Mouse (Mus musculus): ENCODE data around the gene Emp3.
"Not testable (repeated sequence)": the region's sequence is repeated elsewhere in the genome, so short reads cannot be mapped to it uniquely, and the experiment has no call there.

The Emp3 gene

DNA sequence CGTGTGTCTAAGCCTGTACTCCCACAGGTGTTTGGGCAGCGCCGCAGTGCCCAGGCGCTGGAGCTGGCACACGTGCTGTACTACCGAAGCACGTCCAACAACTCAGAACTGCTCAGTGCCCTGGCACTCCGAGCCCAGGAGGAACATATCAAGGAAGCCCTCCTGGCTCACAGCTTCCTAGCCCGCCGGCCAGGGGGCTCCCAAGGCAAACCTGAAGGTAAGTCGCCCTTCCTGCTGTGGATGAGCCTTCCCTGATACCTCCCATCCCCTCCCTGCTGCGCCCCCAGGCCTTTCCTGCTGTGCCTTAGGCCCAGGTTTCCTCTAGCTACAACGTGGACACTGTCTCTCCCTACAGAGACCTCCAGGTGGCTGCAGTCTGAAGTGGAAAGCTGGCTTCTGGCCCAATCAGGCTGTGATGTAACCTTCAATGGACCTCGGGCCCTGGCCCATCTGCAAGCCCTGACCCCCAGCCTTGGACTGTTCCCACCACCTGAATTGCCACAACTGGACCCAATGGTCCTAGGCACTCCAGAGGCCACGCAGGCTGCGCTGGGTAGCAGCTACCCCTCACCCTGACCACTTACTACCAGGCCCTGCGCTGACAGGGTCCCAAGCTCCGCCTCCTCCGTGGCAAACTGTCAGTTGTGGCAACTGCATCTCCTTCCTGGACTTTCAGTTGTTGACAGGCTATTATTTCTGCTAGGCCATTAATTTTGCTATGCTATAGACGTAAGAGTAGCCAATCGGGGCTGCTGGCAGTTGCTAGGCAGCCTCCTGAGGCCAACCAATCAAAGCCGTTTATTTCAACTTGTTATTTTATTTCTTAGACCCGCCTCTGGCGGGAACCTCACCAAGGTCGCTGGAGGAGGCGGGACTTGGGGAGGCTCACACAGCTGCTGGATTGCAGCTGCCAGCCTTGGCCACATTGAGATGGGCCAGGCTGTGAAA lies 4.9 kb downstream of the Emp3 start:
- peak; percentile 87 to 92 for DNase-seq (ENCODE audit: low spot score in 2 of 2)

- no peak for DNase-seq (ENCODE audit: low spot score in 2 of 2)
These were observed 6.2 kb downstream of the Emp3 start for GRCm38 (mm10) chr7:45915011-45915410.

- no peak for DNase-seq (ENCODE audit: low spot score in 2 of 2)
These were observed 7.1 kb downstream of the Emp3 start for GRCm38 (mm10) chr7:45914067-45914466.

- DNase-seq (ENCODE audit: low spot score in 2 of 2) = no peak
These were observed 12.1 kb downstream of the Emp3 start for GRCm38 (mm10) chr7:45909145-45909544.

- DNase-seq (ENCODE audit: low spot score in 2 of 2) = no peak
These were observed 12.8 kb downstream of the Emp3 start for GRCm38 (mm10) chr7:45908384-45908783.

- no peak for DNase-seq (ENCODE audit: low spot score in 2 of 2)
These were observed 14.6 kb downstream of the Emp3 start for GRCm38 (mm10) chr7:45906622-45907021.

DNA sequence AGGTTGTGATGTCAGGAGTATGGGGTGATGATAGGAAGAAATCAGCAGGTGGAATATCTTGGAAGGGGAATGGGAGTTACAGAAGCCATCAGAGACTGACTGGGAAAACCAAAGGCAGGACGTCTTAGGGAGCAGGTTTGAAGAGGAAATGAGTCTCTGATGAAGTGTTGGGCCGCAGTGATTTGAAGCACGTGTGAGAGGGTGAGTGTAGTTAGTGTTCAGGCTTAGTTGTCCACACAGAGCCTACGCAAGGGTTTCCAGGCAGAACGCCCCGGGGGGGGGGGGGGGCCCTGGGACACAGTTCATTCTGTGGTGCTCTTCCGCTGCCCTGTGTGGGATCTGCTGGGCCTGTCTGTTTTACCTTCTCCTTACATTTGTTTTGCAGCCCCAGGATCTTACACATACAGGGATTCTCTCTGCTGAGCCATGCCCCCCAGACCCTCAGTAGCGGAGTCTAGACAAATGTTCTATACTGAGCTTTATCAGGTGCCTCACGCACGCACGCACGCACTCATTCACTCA lies 18.7 kb downstream of the Emp3 start:
- no peak for DNase-seq (ENCODE audit: low spot score in 2 of 2)

DNA sequence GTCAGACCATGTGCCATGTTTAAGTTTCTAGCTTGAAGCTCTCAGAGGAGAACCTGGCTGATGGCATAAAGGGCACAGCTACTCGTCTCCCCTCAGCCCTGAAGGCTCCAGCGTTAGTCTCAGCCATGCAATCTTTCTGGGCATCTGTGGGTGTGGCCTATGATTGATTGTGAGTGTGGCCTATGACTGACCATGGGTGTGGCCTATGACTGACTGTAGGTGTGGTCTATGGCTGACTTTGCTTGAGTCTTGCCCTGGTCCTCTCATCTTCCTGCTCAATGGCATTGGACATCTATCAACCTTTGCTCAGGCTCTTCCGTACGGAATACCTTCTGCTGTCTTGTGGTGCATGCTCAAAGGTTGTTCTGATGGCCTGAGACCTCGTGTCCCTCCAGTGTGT lies 19.6 kb downstream of the Emp3 start:
- DNase-seq (ENCODE audit: low spot score in 2 of 2) = no peak

DNA sequence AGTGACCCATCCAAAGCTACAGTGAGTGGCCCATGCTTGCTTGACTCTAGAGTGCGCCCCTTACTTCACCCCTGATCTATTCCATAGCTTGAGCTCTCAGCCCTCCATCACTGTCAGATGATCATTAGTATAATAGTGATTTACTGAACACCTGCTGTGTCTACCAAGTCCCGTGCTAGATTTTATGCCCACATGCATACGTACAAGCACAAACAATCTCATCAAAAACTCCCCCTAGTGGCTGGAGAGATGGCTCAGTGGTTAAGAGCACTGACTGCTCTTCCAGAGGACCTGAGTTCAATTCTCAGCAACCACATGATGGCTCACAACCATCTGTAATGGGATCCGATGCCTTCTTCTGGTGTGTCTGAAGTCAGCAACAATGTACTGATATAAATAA lies 23.1 kb downstream of the Emp3 start:
- DNase-seq (ENCODE audit: low spot score in 2 of 2) = not testable (repeated sequence)

GRCm38 (mm10) chr7:45897258-45897757 lies 23.9 kb downstream of the Emp3 start:
- DNase-seq (ENCODE audit: low spot score in 2 of 2) = peak; percentile 71 to 81

DNA sequence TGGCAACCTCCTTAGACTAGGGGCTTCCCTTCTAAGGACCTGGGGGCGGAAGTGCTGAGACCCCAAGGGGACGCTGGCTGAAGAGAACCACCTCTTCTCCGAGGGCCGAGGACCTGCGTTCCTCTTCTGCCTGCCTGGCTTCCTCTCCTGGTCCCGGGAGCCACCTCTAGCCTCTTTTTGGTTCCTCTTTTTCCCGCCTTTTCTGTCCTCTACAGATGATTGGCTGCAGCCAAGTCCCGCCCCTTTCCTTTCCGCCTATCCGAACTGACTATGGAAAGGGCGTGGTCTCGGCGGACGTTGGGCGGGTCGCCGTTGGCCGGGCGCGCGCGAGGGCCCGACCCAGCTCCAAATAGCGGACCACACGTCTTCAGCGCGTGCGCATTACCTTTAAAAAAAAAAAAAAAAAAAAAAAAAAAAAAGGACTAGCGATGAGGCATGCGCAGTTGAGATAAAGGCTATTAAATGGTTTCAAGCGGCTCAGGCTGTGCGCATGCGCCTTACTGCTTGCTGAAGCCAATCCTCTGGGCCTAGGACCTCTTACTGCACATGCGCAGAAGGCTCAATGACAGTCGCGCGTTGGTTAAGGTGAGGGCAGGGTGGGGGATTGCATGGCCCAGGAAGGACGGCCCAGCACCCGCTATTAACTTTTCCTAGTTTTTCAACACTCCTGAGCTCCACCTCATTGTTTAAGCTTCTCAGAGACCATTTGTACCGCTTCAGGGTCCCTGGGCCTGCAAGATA lies 24.5 kb downstream of the Emp3 start, which contains the start of the genes Syngr4 and Tmem143:
Gene Syngr4 (minus strand): TSS at position 198 of the 741 bp plus-strand sequence.
Gene Tmem143 (plus strand): TSS at position 425 of the 741 bp plus-strand sequence.
- DNase-seq (ENCODE audit: low spot score in 2 of 2) = peak; percentile 98 to 99

DNA sequence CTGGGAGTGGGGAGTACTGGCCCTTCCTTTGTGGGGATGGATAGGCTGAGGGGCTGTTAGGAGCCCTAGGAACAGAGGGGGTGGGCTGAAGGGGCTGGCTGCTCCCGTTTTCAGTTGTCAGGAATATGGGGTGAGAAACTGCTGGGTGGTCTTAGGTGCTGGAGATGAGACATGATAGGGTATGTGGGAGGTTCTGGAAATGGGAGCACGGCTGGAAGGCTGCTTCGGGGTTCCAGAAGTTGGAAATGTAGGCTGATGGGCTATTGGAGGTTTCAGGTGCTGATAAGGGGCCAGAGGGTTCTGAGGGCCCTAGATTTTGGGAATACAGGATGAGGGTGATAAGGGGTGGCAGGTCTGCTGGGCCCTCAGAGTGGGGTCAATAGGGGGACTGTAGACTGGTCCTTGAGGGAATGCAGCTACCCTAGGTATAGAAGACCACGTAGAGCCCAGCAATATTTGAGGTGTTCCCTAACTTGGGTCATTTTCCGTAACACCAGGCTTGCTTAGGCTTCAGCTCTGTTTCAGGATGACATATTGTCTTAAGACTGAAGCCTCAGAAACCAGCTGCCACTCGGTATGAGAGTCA lies 25.2 kb downstream of the Emp3 start:
- no peak for DNase-seq (ENCODE audit: low spot score in 2 of 2)

DNA sequence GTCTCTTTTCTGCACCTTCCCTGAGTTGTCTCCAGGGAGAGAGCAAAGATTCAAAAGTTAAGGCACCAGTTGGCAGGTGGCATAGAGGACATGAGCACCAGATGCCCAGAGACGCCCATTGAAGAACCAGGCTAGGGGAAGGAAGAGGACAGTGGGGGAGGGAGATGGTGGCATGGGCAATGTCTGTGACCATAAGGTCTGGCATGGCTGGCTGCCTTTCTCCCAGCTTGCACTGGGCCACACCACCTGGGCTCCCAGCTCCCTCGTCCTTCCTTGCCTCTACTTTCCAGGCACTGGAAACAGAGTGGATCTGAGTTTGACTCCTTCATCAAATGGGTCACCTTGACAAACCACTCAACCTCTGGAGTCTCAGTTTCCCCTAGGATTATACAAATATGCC lies 28.6 kb downstream of the Emp3 start:
- no peak for DNase-seq (ENCODE audit: low spot score in 2 of 2)

DNA sequence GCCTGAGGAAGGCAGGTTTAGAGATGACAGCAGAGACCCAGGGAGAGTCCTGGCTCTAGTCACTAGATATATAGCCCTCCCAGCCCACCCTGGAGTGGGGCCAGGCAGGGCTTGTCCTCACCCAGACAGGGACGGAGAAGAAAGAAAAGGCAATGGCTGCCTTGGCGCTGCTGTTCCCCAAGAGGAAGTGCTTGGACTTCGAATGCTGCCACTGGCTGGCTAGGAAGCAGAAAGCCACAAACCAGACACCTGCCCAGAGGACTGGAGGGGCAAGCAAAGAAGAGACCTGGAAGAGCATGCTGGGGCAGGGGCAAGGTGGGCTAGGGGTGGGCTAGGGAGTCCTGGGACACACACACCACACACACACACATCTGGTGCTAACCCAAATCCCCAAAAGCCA lies 34.0 kb downstream of the Emp3 start:
- DNase-seq (ENCODE audit: low spot score in 2 of 2) = no peak

GRCm38 (mm10) chr7:45881011-45881410 lies 40.2 kb downstream of the Emp3 start:
- DNase-seq (ENCODE audit: low spot score in 2 of 2) = no peak

DNA sequence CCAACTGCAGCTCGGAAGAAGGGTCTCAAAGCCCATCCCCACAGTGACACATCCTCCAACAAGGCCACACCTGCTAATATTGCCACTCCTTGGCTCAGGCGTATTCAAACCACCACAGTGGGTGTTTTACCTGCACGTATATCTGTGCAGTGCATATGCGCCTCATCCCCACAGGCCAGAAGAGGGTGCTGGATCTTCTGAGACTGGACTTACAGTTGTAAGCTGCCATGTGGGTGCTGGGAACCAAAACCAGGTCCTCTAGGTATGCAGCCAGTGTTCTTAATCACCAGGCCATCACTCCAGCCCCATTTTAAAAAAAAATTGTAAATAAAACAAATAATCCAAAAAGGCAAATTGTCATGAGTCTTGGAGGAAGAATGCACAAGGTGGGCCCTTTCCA lies 40.7 kb downstream of the Emp3 start:
- DNase-seq (ENCODE audit: low spot score in 2 of 2) = no peak

- not testable (repeated sequence) for DNase-seq (ENCODE audit: low spot score in 2 of 2)
These were observed 42.9 kb downstream of the Emp3 start, which contains the start of gene Grin2d for GRCm38 (mm10) chr7:45878278-45878677. Gene Grin2d, minus strand, starts transcription at chr7:45878378.

DNA sequence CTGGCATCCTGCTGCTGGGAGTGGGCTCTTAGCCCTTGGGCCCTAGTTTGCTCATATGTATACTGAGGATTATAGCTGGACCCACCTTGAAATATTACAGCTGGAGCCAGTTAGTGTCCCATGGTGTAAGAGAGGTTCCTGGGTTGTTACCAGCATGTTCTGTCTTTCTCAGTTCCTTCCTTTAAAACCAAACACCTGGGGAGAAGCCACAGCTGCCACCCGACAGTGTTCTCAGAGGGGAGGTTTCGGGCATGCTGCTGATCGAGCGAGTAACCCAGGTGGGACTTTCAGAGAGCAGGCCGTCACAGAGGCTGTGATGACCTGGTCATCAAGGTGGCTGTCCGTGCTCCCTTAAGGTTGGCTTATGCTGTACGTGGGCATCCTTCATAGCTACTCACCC lies 44.3 kb downstream of the Emp3 start:
- DNase-seq (ENCODE audit: low spot score in 2 of 2) = no peak

GRCm38 (mm10) chr7:45873061-45873947 lies 47.9 kb downstream of the Emp3 start:
- peak; percentile 63 to 64 for DNase-seq (ENCODE audit: low spot score in 2 of 2)

- peak; percentile 93 to 95 for DNase-seq (ENCODE audit: low spot score in 2 of 2)
These were observed 48.6 kb downstream of the Emp3 start, which contains the start of gene Kdelr1 for GRCm38 (mm10) chr7:45872624-45873023. Gene Kdelr1, plus strand, starts transcription at chr7:45872772.
